Comparison of ENCODE assay signal across 9 mouse cellular contexts in the genomic region with DNA sequence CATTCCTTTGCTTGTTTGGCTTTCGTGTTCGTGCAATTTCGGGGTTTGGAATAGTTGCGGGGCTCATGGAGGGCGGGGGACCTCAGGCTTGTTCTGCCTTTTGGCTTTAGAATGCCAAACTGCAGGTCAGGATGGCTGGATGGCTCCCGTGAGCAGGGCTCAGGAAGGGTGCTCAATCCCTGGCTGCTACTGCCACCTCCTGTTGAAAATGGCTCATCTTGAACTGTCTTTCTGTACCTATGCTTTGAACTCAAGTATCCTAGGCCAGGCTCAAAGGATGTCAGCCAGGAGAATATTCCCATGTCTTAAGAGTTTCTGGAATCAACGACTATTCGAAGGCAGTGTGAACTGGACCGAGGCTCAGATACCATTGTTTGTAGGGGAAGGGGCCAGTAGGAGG.
A peak's percentile ranks its signal among the peaks of the same experiment; 100 is the strongest.
DNase-seq lines count a peak whose midpoint lies in the region; ATAC-seq and TF ChIP-seq lines count a peak whose summit lies in the region.
"Had no signal": no experiment of that assay in that cellular context is flagged by ENCODE, and none has a peak within 500 bp of the region (broad histone marks: within the 10 kb centered on the region; RNA-seq: fewer than 3 reads in every experiment).

No protein-coding gene starts in this region.

- H3K36me3 ChIP-seq in hindbrain, embryonic 10.5 days: no peaks in the 10 kb centered on the region
- H3K36me3 ChIP-seq in hindbrain, embryonic 13.5 days: no peaks in the 10 kb centered on the region
- H3K36me3 ChIP-seq: limb, embryonic 12.5 days had no signal

- H3K27ac ChIP-seq in hindbrain, embryonic 10.5 days: peak overlapping the region; percentile 23; the same call in 1 of the 2 replicates
- no peak overlapping the region for H3K27ac ChIP-seq in hindbrain, embryonic 13.5 days
- H3K27ac ChIP-seq: limb, embryonic 12.5 days had no signal

- H3K9me3 ChIP-seq in hindbrain, embryonic 10.5 days: no peaks in the 10 kb centered on the region
- no peaks in the 10 kb centered on the region for H3K9me3 ChIP-seq in hindbrain, embryonic 13.5 days
- H3K9me3 ChIP-seq: limb, embryonic 12.5 days had no signal

- WGBS in hindbrain, embryonic 10.5 days: 71% methylated on average over 9 of the region's 9 CpGs
- WGBS in hindbrain, embryonic 13.5 days: 73% methylated on average over 9 of the region's 9 CpGs
- WGBS in lung, adult 2 months: 47% methylated on average over 9 of the region's 9 CpGs

- no peak overlapping the region for H3K4me2 ChIP-seq in hindbrain, embryonic 13.5 days
- H3K4me2 ChIP-seq: limb, embryonic 12.5 days had no signal

- peak; percentile 71 for TF ChIP-seq CTCF in lung, adult 2 months (IDR thresholded peaks at IDR 0.05; ENCODE audit: insufficient read depth, low read length)

- intact Hi-C loops in heart, postnatal 36 days (cut with DNase I): loop anchor here (1.0 to 5.0 kb wide), 2 partner anchors 90 to 238 kb away; no protein-coding TSS in a partner anchor

- H3K9ac ChIP-seq in hindbrain, embryonic 13.5 days: no peak overlapping the region
- H3K9ac ChIP-seq: limb, embryonic 12.5 days had no signal

- H3K4me3 ChIP-seq in hindbrain, embryonic 10.5 days: no peak overlapping the region
- no peak overlapping the region for H3K4me3 ChIP-seq in hindbrain, embryonic 13.5 days
- no peak overlapping the region for H3K4me3 ChIP-seq in lung, adult 2 months (replicated peaks; ENCODE audit: extremely low read depth, low read depth, low read length)
- H3K4me3 ChIP-seq: limb, embryonic 12.5 days had no signal

- no peaks in the 10 kb centered on the region for H3K27me3 ChIP-seq in hindbrain, embryonic 10.5 days (ENCODE audit: insufficient read depth, poor library complexity, severe bottlenecking)
- no peaks in the 10 kb centered on the region for H3K27me3 ChIP-seq in hindbrain, embryonic 13.5 days
- H3K27me3 ChIP-seq: limb, embryonic 12.5 days had no signal

- peak; percentile 48 for DNase-seq in hindbrain, embryonic 10.5 days (ENCODE audit: low spot score)
- DNase-seq in adrenal gland, postnatal 14 days: peak; percentile 35
- DNase-seq in heart, postnatal 36 days: peak; percentile 31 to 38
- peak; percentile 46 for DNase-seq in lung, adult 2 months
- peak; percentile 72 for DNase-seq in urinary bladder, postnatal 14 days (ENCODE audit: low spot score)
- no peak for DNase-seq in frontal cortex, postnatal 14 days (ENCODE audit: low spot score in 2 of 2)
- no peak for DNase-seq in cerebellum, postnatal 36 days

- ATAC-seq in hindbrain, embryonic 13.5 days (ENCODE audit: low FRiP score): no peak

- TF ChIP-seq POLR2A in lung, adult 2 months (IDR thresholded peaks at IDR 0.05; ENCODE audit: borderline replicate concordance, extremely low read depth, low read depth, low read length): no peak

- H3K4me1 ChIP-seq in hindbrain, embryonic 10.5 days (replicated peaks): no peaks in the 10 kb centered on the region
- peaks cover 3% of the 10 kb centered on the region; the same call in 1 of the 2 replicates for H3K4me1 ChIP-seq in hindbrain, embryonic 13.5 days (replicated peaks)
- no peaks in the 10 kb centered on the region for H3K4me1 ChIP-seq in lung, adult 2 months (ENCODE audit: control insufficient read depth, insufficient read depth, low read length)
- H3K4me1 ChIP-seq: limb, embryonic 12.5 days had no signal

Comparison
In these comparisons a context has a peak if more than half of its experiments do, and no peak if none do; other contexts are left out.
1. DNase-seq: peak in hindbrain, embryonic 10.5 days (single experiment), adrenal gland, postnatal 14 days (single experiment), heart, postnatal 36 days (2 of 2), lung, adult 2 months (single experiment) and urinary bladder, postnatal 14 days (single experiment); none in frontal cortex, postnatal 14 days (0 of 2) and cerebellum, postnatal 36 days (0 of 2).